Mouse (Mus musculus) embryonic fibroblast, embryonic 13.5 days (primary cell): ENCODE measurements around the gene Cyp11a1. TPM values are rescaled to one million over a fixed set of nuclear protein-coding genes. Genes with fewer than 3 reads are reported as not detected.
A peak's percentile ranks its signal among the peaks of the same experiment; 100 is the strongest.

Experiments
- H3K27ac ChIP-seq: 2 replicates; pipeline ENCODE4 v1.5.1; 2012; ENCODE audit warnings: low read length, control low read depth, inconsistent platforms; ENCODE audit not compliant: insufficient read depth
- H3K4me1 ChIP-seq: 2 replicates; pipeline ENCODE4 v1.6.1; 2011; ENCODE audit warnings: low read length; ENCODE audit not compliant: control insufficient read depth, insufficient read depth
- H3K4me3 ChIP-seq: 2 replicates; pipeline ENCODE4 v1.5.1; 2011; ENCODE audit warnings: mild to moderate bottlenecking, control low read depth, low read length; ENCODE audit not compliant: insufficient read depth
- CTCF ChIP-seq: IDR thresholded peaks from 2 replicates; pipeline ENCODE4 v1.5.1; 2011; ENCODE audit warnings: mild to moderate bottlenecking, control low read depth, low read length, moderate library complexity, borderline replicate concordance; ENCODE audit not compliant: insufficient read depth
- POLR2A ChIP-seq: IDR thresholded peaks from 2 replicates; pipeline ENCODE4 v1.6.1; 2011; ENCODE audit warnings: low read depth, mild to moderate bottlenecking, control low read depth, low read length, moderate library complexity
- polyA plus RNA-seq: library from polyadenylated mRNA; stranded (reverse); fragments of >200 nt; gene quantifications from 2 replicates; pipeline ENCODE4 v1.2.4, GENCODE M21; 2011; ENCODE audit warnings: low read depth; ENCODE audit not compliant: missing spikeins, insufficient read length

Gene Cyp11a1
- polyA plus RNA-seq, 1 experiment, result 0.74 TPM

DNA sequence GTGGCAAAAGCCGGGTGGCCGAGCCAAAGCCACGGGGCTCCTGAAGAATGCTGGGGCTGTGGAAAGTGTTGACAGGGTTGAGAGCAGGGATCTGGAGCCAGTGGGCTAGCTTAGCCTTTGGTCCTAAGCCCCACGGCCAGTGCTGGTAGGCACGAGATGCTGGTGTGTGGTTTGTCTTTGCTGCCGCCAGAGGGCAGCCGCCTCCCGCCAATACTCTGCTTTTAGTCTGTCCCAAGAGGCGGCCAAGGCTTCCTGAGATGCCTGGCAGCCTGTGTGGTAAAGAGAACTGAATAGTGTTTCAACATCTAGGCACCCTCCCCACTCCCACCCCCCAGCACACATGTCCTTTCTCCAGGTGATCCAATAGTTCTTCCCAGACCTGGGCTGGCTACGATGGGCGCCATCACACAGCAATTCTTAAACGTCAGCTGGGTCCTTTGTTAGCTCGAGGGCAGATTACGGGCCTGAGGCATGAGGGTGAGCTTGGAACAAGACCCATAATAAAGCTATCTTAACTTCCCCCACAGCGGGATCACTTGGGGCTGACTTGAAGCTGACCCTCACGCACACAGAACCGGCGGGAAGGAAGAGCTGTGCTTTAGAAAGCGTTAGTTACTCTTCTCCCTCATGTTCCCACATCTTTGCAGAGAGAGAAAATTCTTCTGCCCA lies 32.4 kb downstream of the Cyp11a1 start:
- Histone ChIP-seq H3K27ac (no peak overlapping the region), H3K4me1 (peaks cover 10% of the 10 kb centered on the region; the same call in 1 of the 2 replicates), H3K4me3 (no peak overlapping the region)
- TF ChIP-seq POLR2A, result no peak
- peak; percentile 84 for TF ChIP-seq CTCF

- Histone ChIP-seq H3K4me1 (peaks cover 10% of the 10 kb centered on the region; the same call in 1 of the 2 replicates), H3K4me3 (no peak overlapping the region), H3K27ac (no peak overlapping the region)
- TF ChIP-seq CTCF (no peak), POLR2A (no peak)
These were observed 34.8 kb downstream of the Cyp11a1 start for GRCm38 (mm10) chr9:58040977-58041376.

DNA sequence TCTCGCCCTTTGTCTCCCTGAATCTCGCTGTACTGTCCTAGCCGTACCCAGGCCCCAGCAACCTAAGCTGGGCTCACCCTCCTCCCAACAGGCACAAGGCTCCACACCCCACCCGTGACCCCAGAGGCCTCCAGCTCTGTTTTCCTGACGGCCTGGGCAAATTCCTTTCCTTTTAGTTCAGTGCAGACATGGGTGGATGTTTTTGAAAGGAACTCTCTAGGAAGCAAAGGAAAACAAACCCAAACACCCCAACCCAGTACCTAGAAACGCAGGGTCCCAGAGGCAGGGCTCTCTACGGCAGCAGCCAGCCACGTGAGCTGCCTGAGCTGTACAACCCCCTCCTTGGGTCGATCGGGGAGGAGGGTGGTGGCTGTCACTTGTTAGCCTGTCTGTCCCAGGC lies 36.2 kb downstream of the Cyp11a1 start:
- Histone ChIP-seq H3K4me3 (no peak overlapping the region), H3K4me1 (peaks cover 10% of the 10 kb centered on the region; the same call in 1 of the 2 replicates), H3K27ac (no peak overlapping the region)
- TF ChIP-seq CTCF (no peak), POLR2A (no peak)

DNA sequence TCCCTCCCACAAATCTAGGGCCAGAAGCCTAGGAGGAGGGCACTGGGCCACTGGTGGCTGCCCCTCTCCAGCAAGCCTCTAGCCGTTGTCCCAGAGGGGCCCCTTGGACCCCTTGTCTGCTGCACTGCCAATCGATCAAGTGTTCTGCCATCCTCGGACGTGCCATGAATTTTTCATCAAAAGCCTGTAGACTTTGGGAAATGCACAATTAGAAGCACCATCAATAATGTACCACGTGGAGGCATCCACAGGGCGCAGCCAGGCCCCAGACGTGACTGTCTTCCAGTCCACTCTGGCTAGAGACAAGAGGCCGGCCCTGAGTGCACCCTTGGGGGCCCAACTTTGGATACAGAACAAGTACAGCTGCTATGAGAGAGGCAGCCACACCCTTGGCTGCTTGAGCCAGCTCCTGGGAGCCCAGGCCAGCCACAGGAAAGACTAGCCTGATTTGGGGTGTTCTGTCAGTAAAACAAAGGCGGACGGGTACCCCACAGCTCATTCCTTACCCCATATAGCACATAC lies 37.3 kb downstream of the Cyp11a1 start:
- H3K4me3 ChIP-seq, result no peak overlapping the region
- peaks cover 10% of the 10 kb centered on the region; the same call in 1 of the 2 replicates for H3K4me1 ChIP-seq
- no peak for TF ChIP-seq POLR2A
- TF ChIP-seq CTCF, result no peak
- no peak overlapping the region for H3K27ac ChIP-seq

- Histone ChIP-seq H3K27ac (no peak overlapping the region), H3K4me3 (no peak overlapping the region), H3K4me1 (peaks cover 10% of the 10 kb centered on the region; the same call in 1 of the 2 replicates)
- TF ChIP-seq POLR2A, result no peak
- TF ChIP-seq CTCF, result no peak
These were observed 38.6 kb downstream of the Cyp11a1 start for GRCm38 (mm10) chr9:58044828-58045227.

GRCm38 (mm10) chr9:58045646-58046045 lies 39.4 kb downstream of the Cyp11a1 start:
- TF ChIP-seq POLR2A (no peak), CTCF (no peak)
- Histone ChIP-seq H3K4me3 (no peak overlapping the region), H3K27ac (no peak overlapping the region), H3K4me1 (peaks cover 10% of the 10 kb centered on the region; the same call in 1 of the 2 replicates)

DNA sequence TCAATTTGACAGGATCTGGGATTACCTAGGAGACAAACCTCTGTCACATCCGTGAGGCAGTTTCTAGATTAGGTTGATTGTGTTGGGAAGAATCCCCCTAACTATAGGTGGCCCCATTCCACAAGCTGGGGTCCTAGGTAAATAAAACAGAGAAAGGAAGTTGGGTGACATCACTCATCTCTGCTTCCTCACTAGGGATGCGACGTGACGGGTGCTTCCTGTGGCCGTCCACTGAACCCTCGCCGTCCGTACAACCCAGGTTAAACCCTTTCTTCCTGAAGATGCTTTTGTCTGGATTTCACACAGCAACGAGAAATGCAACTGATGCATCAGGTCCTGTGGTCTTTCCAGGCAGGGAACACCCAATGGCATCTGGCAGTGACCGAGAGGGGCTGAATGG lies 40.9 kb downstream of the Cyp11a1 start:
- TF ChIP-seq POLR2A (no peak), CTCF (no peak)
- Histone ChIP-seq H3K27ac (no peak overlapping the region), H3K4me1 (peaks cover 9% of the 10 kb centered on the region; the same call in 1 of the 2 replicates), H3K4me3 (no peak overlapping the region)

- Histone ChIP-seq H3K4me3 (no peak overlapping the region), H3K4me1 (no peaks in the 10 kb centered on the region), H3K27ac (no peak overlapping the region)
- TF ChIP-seq CTCF (no peak), POLR2A (no peak)
These were observed 42.4 kb downstream of the Cyp11a1 start for GRCm38 (mm10) chr9:58048621-58049020.

GRCm38 (mm10) chr9:58049186-58049585 lies 43.0 kb downstream of the Cyp11a1 start:
- TF ChIP-seq CTCF (no peak), POLR2A (no peak)
- Histone ChIP-seq H3K4me1 (no peaks in the 10 kb centered on the region), H3K27ac (no peak overlapping the region), H3K4me3 (no peak overlapping the region)

GRCm38 (mm10) chr9:58049861-58050260 lies 43.6 kb downstream of the Cyp11a1 start:
- no peak overlapping the region for H3K27ac ChIP-seq
- TF ChIP-seq CTCF (no peak), POLR2A (no peak)
- no peak overlapping the region for H3K4me3 ChIP-seq
- H3K4me1 ChIP-seq, result no peaks in the 10 kb centered on the region
